Mouse (Mus musculus) kidney, adult 2 months (tissue): ENCODE data around the gene Lasp1.

ENCODE experiments used
- CTCF ChIP-seq: fragments of 200-500 bp; conservative IDR thresholded peaks from 2 replicates; pipeline ENCODE4 v1.5.1; 2011; ENCODE audit warnings: low read depth, mild to moderate bottlenecking, control low read depth, low read length, moderate library complexity, mixed read lengths; ENCODE audit not compliant: insufficient read depth, insufficient read length
- POLR2A ChIP-seq: fragments of 200-500 bp; IDR thresholded peaks from one replicate; pipeline ENCODE4 v1.6.1; 2011; ENCODE audit warnings: low read depth, low read length, control low read depth

GRCm38 (mm10) chr11:97821401-97822064, 22.7 kb downstream of the Lasp1 start:
- TF ChIP-seq CTCF (no peak), POLR2A (no peak)
